Mouse (Mus musculus) thymus, adult 2 months (tissue): ENCODE measurements around the gene Ddit4.

Experiments used
- CTCF ChIP-seq: fragments of 200-500 bp; IDR thresholded peaks from 2 replicates; pipeline ENCODE4 v1.5.1; 2012; ENCODE audit warnings: mild to moderate bottlenecking, control low read depth, low read length, moderate library complexity, borderline replicate concordance; ENCODE audit not compliant: control insufficient read depth, poor library complexity, insufficient read depth; ENCODE audit errors: extremely low read depth
- POLR2A ChIP-seq: fragments of 200-500 bp; IDR thresholded peaks from 2 replicates; pipeline ENCODE4 v1.6.1; 2012; ENCODE audit warnings: mild to moderate bottlenecking, low read length, control low read depth, moderate library complexity; ENCODE audit not compliant: control insufficient read depth, poor library complexity, insufficient read depth; ENCODE audit errors: extremely low read depth

- TF ChIP-seq POLR2A (no peak; the same call in 1 of the 2 replicates), CTCF (no peak)
Measured at GRCm38 (mm10) chr10:59952781-59953563, 1.3 kb upstream of the Ddit4 start.
